In genomic region chr3:96427761-96428462, GRCm38 (mm10) we compare ENCODE assay signal across 8 mouse cellular contexts. TPM values are rescaled to one million over a fixed set of nuclear protein-coding genes. Genes with fewer than 3 reads are reported as not detected.
A peak's percentile ranks its signal among the peaks of the same experiment; 100 is the strongest.
DNase-seq lines count a peak whose midpoint lies in the region; ATAC-seq and TF ChIP-seq lines count a peak whose summit lies in the region.

No protein-coding gene starts in this region.

- H3K27ac ChIP-seq in gastrocnemius, adult 2 months: no peak overlapping the region

- no peak for DNase-seq in gastrocnemius, adult 2 months
- DNase-seq in gastrocnemius, postnatal 10 days: no peak
- peak; percentile 89 for DNase-seq in 3T3-L1 (ENCODE audit: low read depth, low spot score)
- peak; percentile 33 for DNase-seq in adrenal gland, postnatal 14 days
- DNase-seq in left cerebral cortex, postnatal 25 days (ENCODE audit: low spot score in 2 of 2): peak; percentile 47 to 83
- peak; percentile 26 to 40 for DNase-seq in right cerebral cortex, postnatal 36 days (ENCODE audit: low spot score in 2 of 2)
- no peak for DNase-seq in layer of hippocampus, adult 9-10 months (ENCODE audit: low spot score)

- no peak overlapping the region for H3K4me3 ChIP-seq in gastrocnemius, adult 2 months

- intact Hi-C loops in gastrocnemius, adult 2 months (cut with DNase I): no loop called here
- intact Hi-C loops in left cerebral cortex, postnatal 25 days (cut with DNase I): no loop called here

- ATAC-seq in granulocyte monocyte progenitor cell, adult 5-6 weeks (replicated peaks; ENCODE audit: poor library complexity, severe bottlenecking): peak; percentile 65

- TF ChIP-seq CTCF in gastrocnemius, adult 2 months (IDR thresholded peaks at IDR 0.05): peak; percentile 47

RNA-seq across cellular contexts. Expression of gene BC107364, which starts 24.2 kb away (rescaled TPM):
- not detected for total RNA-seq in gastrocnemius, adult 2 months (2021)
- not detected for total RNA-seq in gastrocnemius, postnatal 10 days (2021)
- not detected in 2 replicates for total RNA-seq in adrenal gland, postnatal 14 days (2021)
- not detected in 2 replicates for total RNA-seq in granulocyte monocyte progenitor cell, adult 5-6 weeks (2014; fragmentation: Nextera tagmentation)
- total RNA-seq in granulocyte monocyte progenitor cell, adult 5-6 weeks (2017): not detected in 2 replicates
- total RNA-seq in left cerebral cortex, postnatal 25 days (2021): not detected

Comparison
In these comparisons a context has a peak if more than half of its experiments do, and no peak if none do; other contexts are left out.
1. DNase-seq: peak in 3T3-L1 (single experiment), adrenal gland, postnatal 14 days (single experiment), left cerebral cortex, postnatal 25 days (2 of 2) and right cerebral cortex, postnatal 36 days (2 of 2); none in gastrocnemius, adult 2 months (single experiment), gastrocnemius, postnatal 10 days (single experiment) and layer of hippocampus, adult 9-10 months (single experiment).